Mouse (Mus musculus) heart, postnatal 0 days (tissue): ENCODE measurements around the gene Sp9. TPM values are rescaled to one million over a fixed set of nuclear protein-coding genes. Genes with fewer than 3 reads are reported as not detected.

Source experiments
- ATAC-seq: fragments of 200-750 bp; cut with Nextera tagmentation; 2 replicates; pipeline ENCODE4 v1.8.0; 2017; ENCODE audit warnings: low read depth, moderate number of reproducible peaks, moderate library complexity; ENCODE audit not compliant: insufficient read depth
- DNase-seq: peaks from one replicate; pipeline ENCODE4 v3.0.0-alpha.2; 2016; ENCODE audit warnings: low spot score
- H3K27ac ChIP-seq: fragments of 300-500 bp; sonication (generic); 2 replicates; pipeline ENCODE4 v1.5.1; 2014; ENCODE audit warnings: low read depth, mild to moderate bottlenecking
- H3K27me3 ChIP-seq: fragments of 300-500 bp; sonication (generic); 2 replicates; pipeline ENCODE4 v1.6.1; 2014; ENCODE audit warnings: low read length, mixed read lengths; ENCODE audit not compliant: control insufficient read depth, insufficient read depth
- H3K36me3 ChIP-seq: fragments of 300-500 bp; sonication (generic); replicated peaks from 2 replicates; pipeline ENCODE4 v1.6.1; 2014; ENCODE audit warnings: low read length, mixed read lengths; ENCODE audit not compliant: control insufficient read depth, insufficient read depth
- H3K4me1 ChIP-seq: fragments of 300-500 bp; sonication (generic); 2 replicates; pipeline ENCODE4 v1.6.1; 2014; ENCODE audit warnings: antibody characterized with exemption; ENCODE audit not compliant: control insufficient read depth, insufficient read depth
- H3K4me2 ChIP-seq: fragments of 300-500 bp; sonication (generic); 2 replicates; pipeline ENCODE4 v1.6.1; 2014; ENCODE audit warnings: low read depth, mild to moderate bottlenecking, low read length, moderate library complexity
- H3K4me3 ChIP-seq: fragments of 300-500 bp; sonication (generic); 2 replicates; pipeline ENCODE4 v1.5.1; 2014; ENCODE audit warnings: low read depth, low read length
- H3K9ac ChIP-seq: fragments of 300-500 bp; sonication (generic); replicated peaks from 2 replicates; pipeline ENCODE4 v1.6.1; 2014; ENCODE audit warnings: low read depth, low read length, mixed read lengths
- H3K9me3 ChIP-seq: fragments of 300-500 bp; sonication (generic); replicated peaks from 2 replicates; pipeline ENCODE4 v1.6.1; 2016; ENCODE audit warnings: low read length; ENCODE audit not compliant: control insufficient read depth
- CTCF ChIP-seq: IDR thresholded peaks from 2 replicates; pipeline ENCODE4 v1.5.1; 2016; ENCODE audit warnings: antibody characterized with exemption, control low read depth, low read depth
- EP300 ChIP-seq: IDR thresholded peaks from 2 replicates; pipeline ENCODE4 v1.6.1; 2016; ENCODE audit warnings: antibody characterized with exemption, low read depth
- WGBS: fragments of 180-500 bp; shearing (Covaris S2); extraction: QIAGEN DNeasy Blood & Tissue Kit; methylation state at CpG from one replicate; pipeline ENCODE4 v1.1.7; 2014; 5-methylcytosine and 5-hydroxymethylcytosine counted together
- polyA plus RNA-seq: library from polyadenylated mRNA; unstranded; fragments of >200 nt; fragmentation: Nextera tagmentation; extraction: Ambion mirVana; gene quantifications from 2 replicates; pipeline ENCODE4 v1.2.1, GENCODE M21; 2015
- total RNA-seq: library from RNA; depleted of rRNA; stranded (reverse); fragments of >200 nt; gene quantifications from 2 replicates; pipeline ENCODE4 v1.2.3, GENCODE M21; 2014; ENCODE audit warnings: low replicate concordance

Gene Sp9
- total and polyA plus RNA-seq, 2 experiments from 2014 or later = not detected

DNA sequence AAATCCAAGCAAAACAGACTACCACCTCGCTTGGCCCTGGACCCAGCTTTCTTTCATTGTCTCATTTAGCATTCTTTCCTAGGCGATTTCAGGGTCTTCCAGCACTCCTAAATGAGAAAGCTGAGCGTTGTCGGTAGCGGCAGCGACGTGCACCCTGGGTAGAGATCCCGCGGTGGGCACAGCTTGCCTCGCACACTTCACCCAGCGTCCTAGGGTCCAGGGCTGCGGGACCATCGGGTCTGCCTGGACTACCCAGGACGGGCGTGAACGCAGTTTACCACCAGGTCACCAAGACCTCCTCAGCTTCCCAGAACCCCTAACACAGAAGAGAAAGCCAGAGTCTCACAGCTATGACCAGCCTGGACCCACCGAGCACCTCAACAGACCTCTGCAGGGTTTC, 7.1 kb downstream of the Sp9 start:
- Histone ChIP-seq H3K4me3 (peak overlapping the region; percentile 31), H3K4me1 (0 out of 2 replicates have a peak, but pooled peaks cover under 1% of the 10 kb centered on the region), H3K9me3 (no peaks in the 10 kb centered on the region), H3K36me3 (no peaks in the 10 kb centered on the region), H3K27ac (no peak overlapping the region), H3K4me2 (peak overlapping the region; percentile 55), H3K9ac (no peak overlapping the region), H3K27me3 (peaks cover 77% of the 10 kb centered on the region)
- no peak for TF ChIP-seq EP300
- no peak for TF ChIP-seq CTCF
- ATAC-seq = peak; percentile 16
- 2% methylated on average over 17 of the region's 17 CpGs for WGBS
- DNase-seq = no peak

DNA sequence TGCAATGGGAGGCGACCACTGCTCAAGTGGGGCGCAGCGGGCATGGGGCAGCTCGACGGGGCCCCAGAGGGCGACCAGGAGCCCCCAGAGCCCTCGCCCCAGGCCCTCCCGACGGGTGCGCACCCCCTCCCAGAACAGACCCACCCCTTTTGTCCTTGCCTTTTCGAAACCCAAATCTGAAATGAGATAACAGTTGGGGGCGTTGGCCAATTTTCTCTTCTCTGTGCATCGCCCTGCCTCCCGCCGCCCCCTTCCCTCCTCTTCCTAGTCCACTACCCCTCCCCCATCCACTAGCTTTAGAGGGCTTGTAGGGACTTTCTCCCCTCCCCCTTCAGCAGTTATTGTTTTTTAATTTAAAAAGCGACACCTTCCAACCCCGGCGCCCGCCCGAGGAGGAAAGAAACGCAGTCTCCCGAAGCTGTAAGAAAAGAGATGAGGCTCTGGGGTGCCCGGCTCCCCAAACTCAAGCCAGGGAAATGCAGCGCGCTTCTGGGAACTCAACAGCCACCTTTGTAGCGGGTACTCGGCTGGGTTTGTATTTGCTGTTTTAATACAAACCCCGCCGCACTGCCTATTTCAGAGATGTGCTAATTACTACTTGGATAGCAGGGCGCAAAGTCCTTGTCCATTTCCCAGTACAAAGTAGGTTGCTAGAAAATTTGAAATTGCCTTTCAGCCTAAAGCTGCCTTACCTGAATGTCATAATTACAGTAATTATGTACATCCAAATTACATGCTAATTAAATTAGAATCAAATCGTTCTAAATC, 7.7 kb downstream of the Sp9 start:
- Histone ChIP-seq H3K9me3 (no peaks in the 10 kb centered on the region), H3K36me3 (no peaks in the 10 kb centered on the region), H3K27ac (no peak overlapping the region), H3K27me3 (peaks cover 71% of the 10 kb centered on the region), H3K4me3 (peak overlapping the region; percentile 31), H3K4me2 (peak overlapping the region; percentile 55; the same call in 1 of the 2 replicates), H3K9ac (no peak overlapping the region), H3K4me1 (no peaks in the 10 kb centered on the region)
- DNase-seq (no peak), ATAC-seq (0 out of 2 replicates have a peak, but pooled peaks have one; percentile 6)
- 3% methylated on average over 31 of the region's 31 CpGs for WGBS
- TF ChIP-seq CTCF = no peak
- no peak for TF ChIP-seq EP300

DNA sequence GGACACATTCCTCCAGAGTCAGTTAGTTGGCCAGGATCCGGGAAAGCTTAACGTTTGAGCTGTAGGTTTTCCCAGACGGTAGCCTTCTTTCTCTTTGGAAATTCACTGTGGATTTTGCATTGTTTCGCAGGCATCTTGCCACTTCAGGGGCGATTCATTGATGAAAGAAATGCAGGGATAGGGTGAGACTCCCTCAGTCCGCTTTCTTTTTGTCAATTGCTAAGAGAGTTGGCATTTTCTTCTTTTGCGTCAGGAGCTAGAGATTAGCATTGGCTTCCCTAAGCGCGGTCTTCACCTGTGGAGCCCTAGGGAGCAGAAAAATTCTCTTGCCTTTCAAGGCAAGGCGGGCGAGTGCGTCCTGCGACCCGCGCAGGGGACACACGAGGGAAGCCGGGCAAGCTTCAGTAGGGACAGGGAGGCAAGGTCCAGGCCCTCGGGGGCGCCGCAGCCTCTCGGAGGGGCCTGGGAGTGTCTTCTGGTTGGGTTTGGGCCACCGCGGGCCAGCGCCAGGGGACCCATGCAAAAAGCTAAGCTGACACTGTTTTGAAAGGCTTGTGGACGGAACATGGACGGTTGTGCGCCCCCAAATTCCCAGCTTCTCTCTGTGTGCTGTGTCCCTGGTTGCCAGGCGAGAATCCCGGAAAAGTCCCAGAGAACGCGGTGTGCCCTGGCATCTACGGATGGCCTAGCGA, 8.8 kb downstream of the Sp9 start:
- H3K4me1 ChIP-seq = no peaks in the 10 kb centered on the region
- no peak overlapping the region for H3K9ac ChIP-seq
- no peak overlapping the region for H3K27ac ChIP-seq
- H3K36me3 ChIP-seq = no peaks in the 10 kb centered on the region; the same call in 1 of the 2 replicates
- H3K9me3 ChIP-seq = no peaks in the 10 kb centered on the region
- H3K4me3 ChIP-seq = 0 out of 2 replicates have a peak overlapping the region, but pooled peaks have one; percentile 6
- DNase-seq = no peak
- 6% methylated on average over 33 of the region's 33 CpGs for WGBS
- TF ChIP-seq EP300 (no peak), CTCF (no peak)
- H3K27me3 ChIP-seq = peaks cover 65% of the 10 kb centered on the region
- H3K4me2 ChIP-seq = peak overlapping the region; percentile 5; the same call in 1 of the 2 replicates
- no peak for ATAC-seq

DNA sequence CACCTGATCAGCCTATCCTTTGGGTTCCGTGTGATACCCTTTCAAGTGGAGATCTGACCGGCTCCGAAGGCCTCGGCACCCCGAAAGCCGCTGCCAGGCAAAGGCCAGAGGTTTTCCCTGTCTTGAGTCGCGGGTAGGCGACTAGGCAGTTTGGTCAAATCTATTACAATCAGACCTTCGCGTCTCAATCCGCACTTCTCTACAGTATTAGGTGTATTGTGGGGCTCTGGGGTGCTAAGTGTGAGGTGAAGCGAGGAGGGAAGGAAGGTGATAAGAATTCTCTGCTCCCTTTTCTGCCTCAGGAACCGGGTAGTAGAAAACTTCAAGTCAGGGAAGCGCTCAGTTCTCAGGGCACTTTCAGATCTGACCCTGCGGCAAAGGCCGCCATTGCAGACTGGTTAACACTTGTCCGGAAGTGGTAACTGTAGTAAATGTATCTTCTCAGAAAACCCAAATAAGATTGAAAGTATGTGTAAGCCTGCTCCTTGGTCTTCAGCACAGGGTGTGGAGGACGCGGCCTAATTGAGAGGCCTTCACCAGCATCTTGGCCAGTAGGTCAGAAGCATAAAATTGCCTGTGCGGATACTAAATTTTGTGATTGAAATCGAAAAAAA, 9.4 kb downstream of the Sp9 start:
- ATAC-seq = no peak
- no peak overlapping the region for H3K4me2 ChIP-seq
- no peaks in the 10 kb centered on the region for H3K4me1 ChIP-seq
- H3K27me3 ChIP-seq = peaks cover 58% of the 10 kb centered on the region
- 33% methylated on average over 22 of the region's 22 CpGs for WGBS
- no peaks in the 10 kb centered on the region for H3K9me3 ChIP-seq
- DNase-seq = no peak
- no peaks in the 10 kb centered on the region; the same call in 1 of the 2 replicates for H3K36me3 ChIP-seq
- no peak overlapping the region for H3K27ac ChIP-seq
- TF ChIP-seq EP300 = no peak
- TF ChIP-seq CTCF = no peak
- 0 out of 2 replicates have a peak overlapping the region, but pooled peaks have one; percentile 6 for H3K4me3 ChIP-seq
- H3K9ac ChIP-seq = no peak overlapping the region

DNA sequence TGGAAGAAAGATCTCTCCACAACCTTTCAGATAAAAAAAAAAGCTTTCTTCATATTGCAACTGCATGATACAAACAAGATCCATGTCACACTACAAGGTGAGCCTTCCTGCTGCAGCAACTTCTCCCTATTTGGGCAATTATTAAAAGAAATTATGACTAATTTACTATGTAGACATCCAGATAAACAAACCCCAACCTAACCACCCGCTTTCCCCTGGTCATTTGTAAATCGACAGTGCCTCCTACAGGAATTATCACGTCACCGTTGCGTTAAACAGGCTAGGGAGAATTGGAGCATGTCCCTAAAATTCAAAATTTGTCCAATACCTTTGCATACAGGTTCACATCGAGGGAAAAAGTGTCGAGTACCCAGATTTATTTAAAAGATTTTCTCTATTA, 10.0 kb downstream of the Sp9 start:
- Histone ChIP-seq H3K36me3 (no peaks in the 10 kb centered on the region; the same call in 1 of the 2 replicates), H3K9me3 (no peaks in the 10 kb centered on the region), H3K4me3 (no peak overlapping the region), H3K27me3 (peaks cover 53% of the 10 kb centered on the region), H3K27ac (no peak overlapping the region), H3K4me2 (no peak overlapping the region), H3K4me1 (no peaks in the 10 kb centered on the region), H3K9ac (no peak overlapping the region)
- DNase-seq = no peak
- 31% methylated on average over 7 of the region's 7 CpGs for WGBS
- ATAC-seq = no peak
- TF ChIP-seq CTCF (peak; percentile 39), EP300 (no peak)
